Mouse (Mus musculus) central nervous system, embryonic 18 days (tissue): ENCODE data around the gene Ak2. TPM values are rescaled to one million over a fixed set of nuclear protein-coding genes. Genes with fewer than 3 reads are reported as not detected.

ENCODE experiments used
- polyA plus RNA-seq: library from polyadenylated mRNA; depleted of rRNA; stranded (reverse); fragments of >200 nt; gene quantifications from 2 replicates; pipeline ENCODE4 v1.2.3, GENCODE M21; 2012; rRNA removed

Gene Ak2
- 56.6 and 59.4 TPM in 2 replicates for polyA plus RNA-seq

GRCm38 (mm10) chr4:128991500-128992008 is at the start of gene Ak2:
TSS of gene Ak2 (plus strand) at chr4:128991958.

GRCm38 (mm10) chr4:128962029-128962925 is 29.5 kb upstream of the Ak2 start, which contains the start of gene Azin2:
TSS of gene Azin2 (minus strand) at chr4:128962442.

GRCm38 (mm10) chr4:129058207-129059092 is 66.7 kb downstream of the Ak2 start, which contains the start of gene Rnf19b:
TSS of gene Rnf19b (plus strand) at chr4:129058271.

Other genes with a start within 250 kb of the Ak2 start
- gene A3galt2, start 236.6 kb upstream of the Ak2 start, polyA plus RNA-seq, result 2.4 and 3.2 TPM in 2 replicates
- gene Zfp362, start 185.9 kb upstream of the Ak2 start, polyA plus RNA-seq, result 34.1 and 49.2 TPM in 2 replicates
- gene Trim62, start 108.4 kb upstream of the Ak2 start, polyA plus RNA-seq, result 16.8 and 20.8 TPM in 2 replicates
- gene Azin2, start 29.5 kb upstream of the Ak2 start, polyA plus RNA-seq, result 14.8 and 16.7 TPM in 2 replicates
- 86.3 and 90.2 TPM in 2 replicates for gene Rnf19b, start 66.3 kb downstream of the Ak2 start, polyA plus RNA-seq
- gene Tmem54, start 113.6 kb downstream of the Ak2 start, polyA plus RNA-seq, result 0.20 and 0.70 TPM in 2 replicates
- gene Hpca, start 130.1 kb downstream of the Ak2 start, polyA plus RNA-seq, result 140 and 145 TPM in 2 replicates
- 9.8 and 12.3 TPM in 2 replicates for gene Fndc5, start 145.0 kb downstream of the Ak2 start, polyA plus RNA-seq
- 36.1 and 36.6 TPM in 2 replicates for gene S100pbp, start 197.8 kb downstream of the Ak2 start, polyA plus RNA-seq
- gene Yars, start 197.8 kb downstream of the Ak2 start, polyA plus RNA-seq, result 76.6 and 79.1 TPM in 2 replicates